Mouse (Mus musculus) intestine, postnatal 0 days (tissue): ENCODE results near the gene Gm49378. TPM values are rescaled to one million over a fixed set of nuclear protein-coding genes. Genes with fewer than 3 reads are reported as not detected.
A peak's percentile ranks its signal among the peaks of the same experiment; 100 is the strongest.

Source experiments
- ATAC-seq: fragments of 200-750 bp; cut with Nextera tagmentation; 2 replicates; pipeline ENCODE4 v1.8.0; 2017; ENCODE audit warnings: mild to moderate bottlenecking, moderate TSS enrichment, moderate library complexity
- H3K27ac ChIP-seq: fragments of 300-500 bp; sonication (generic); 2 replicates; pipeline ENCODE4 v1.5.1; 2014; ENCODE audit warnings: mild to moderate bottlenecking, low read depth, low read length, moderate library complexity
- H3K27me3 ChIP-seq: fragments of 300-500 bp; sonication (generic); replicated peaks from 2 replicates; pipeline ENCODE4 v1.6.1; 2014; ENCODE audit warnings: low read length, mixed read lengths; ENCODE audit not compliant: control insufficient read depth, insufficient read depth
- H3K36me3 ChIP-seq: fragments of 300-500 bp; sonication (generic); 2 replicates; pipeline ENCODE4 v1.6.1; 2014; ENCODE audit warnings: mild to moderate bottlenecking, moderate library complexity; ENCODE audit not compliant: control insufficient read depth, insufficient read depth
- H3K4me1 ChIP-seq: fragments of 300-500 bp; sonication (generic); replicated peaks from 2 replicates; pipeline ENCODE4 v1.6.1; 2014; ENCODE audit warnings: antibody characterized with exemption, low read length, mixed read lengths; ENCODE audit not compliant: control insufficient read depth, insufficient read depth
- H3K4me2 ChIP-seq: fragments of 300-500 bp; sonication (generic); replicated peaks from 2 replicates; pipeline ENCODE4 v1.6.1; 2014; ENCODE audit warnings: low read depth, mild to moderate bottlenecking, moderate library complexity
- H3K4me3 ChIP-seq: fragments of 300-500 bp; sonication (generic); 2 replicates; pipeline ENCODE4 v1.5.1; 2014; ENCODE audit warnings: low read depth, low read length
- H3K9ac ChIP-seq: fragments of 300-500 bp; sonication (generic); 2 replicates; pipeline ENCODE4 v1.6.1; 2014; ENCODE audit warnings: mild to moderate bottlenecking, low read depth, low read length
- H3K9me3 ChIP-seq: fragments of 300-500 bp; sonication (generic); 2 replicates; pipeline ENCODE4 v1.6.1; 2016; ENCODE audit warnings: mixed run types; ENCODE audit not compliant: control insufficient read depth
- CTCF ChIP-seq: sonication (generic); IDR thresholded peaks from 2 replicates; pipeline ENCODE4 v1.5.1; 2016; ENCODE audit warnings: low read depth, mild to moderate bottlenecking, control low read depth, antibody characterized with exemption, moderate library complexity
- WGBS: fragments of 180-500 bp; shearing (Covaris S2); extraction: QIAGEN DNeasy Blood & Tissue Kit; methylation state at CpG from one replicate; pipeline ENCODE4 v1.1.7; 2014; 5-methylcytosine and 5-hydroxymethylcytosine counted together
- polyA plus RNA-seq: library from polyadenylated mRNA; unstranded; fragments of >200 nt; fragmentation: Nextera tagmentation; extraction: Ambion mirVana; gene quantifications from 2 replicates; pipeline ENCODE4 v1.2.1, GENCODE M21; 2015

Gene Gm49378
- polyA plus RNA-seq, 1 experiment from 2014 or later: 2.3 TPM

DNA sequence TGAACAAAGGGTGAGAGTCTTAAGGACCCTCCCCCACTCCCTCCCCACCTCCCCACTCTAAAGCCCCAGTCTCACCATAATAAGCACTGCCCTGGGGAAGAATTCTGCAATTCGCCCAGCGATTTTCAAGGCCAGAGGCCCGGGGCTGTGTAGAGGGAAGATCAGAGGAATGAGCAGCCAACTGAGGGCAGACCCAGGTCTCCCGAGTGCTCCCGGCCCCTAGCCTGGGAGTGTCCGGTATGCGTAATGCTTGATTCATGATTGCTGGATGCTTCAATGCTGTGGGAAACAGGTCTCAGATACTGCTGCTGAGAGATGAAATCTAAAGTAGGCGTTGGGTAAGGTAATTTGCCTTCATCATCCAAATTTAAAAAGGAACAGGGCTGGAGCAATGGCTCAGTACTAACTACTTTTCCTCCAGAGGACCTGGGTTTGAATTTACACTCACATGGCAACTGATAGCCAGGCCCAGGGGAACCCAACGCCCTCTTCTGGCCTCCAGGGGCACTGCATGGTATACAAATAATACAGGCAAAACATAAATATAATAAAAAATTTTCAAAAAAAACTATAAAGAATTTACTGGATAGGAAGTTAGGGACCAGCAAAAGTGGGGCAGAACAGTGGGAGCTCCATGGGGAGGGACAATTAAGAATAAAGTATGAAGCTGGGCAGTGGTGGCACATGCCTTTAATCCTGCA, 55.6 kb downstream of the Gm49378 start:
- H3K9me3 ChIP-seq: no peaks in the 10 kb centered on the region
- no peak overlapping the region for H3K4me3 ChIP-seq
- H3K27ac ChIP-seq: no peak overlapping the region
- H3K4me1 ChIP-seq: 0 out of 2 replicates have a peak, but pooled peaks cover 4% of the 10 kb centered on the region
- H3K36me3 ChIP-seq: peaks cover 24% of the 10 kb centered on the region; the same call in 1 of the 2 replicates
- H3K9ac ChIP-seq: no peak overlapping the region
- peak; percentile 61 for TF ChIP-seq CTCF
- H3K27me3 ChIP-seq: no peaks in the 10 kb centered on the region
- no peak overlapping the region for H3K4me2 ChIP-seq
- WGBS: 62% methylated on average over 9 of the region's 9 CpGs
- ATAC-seq: no peak

DNA sequence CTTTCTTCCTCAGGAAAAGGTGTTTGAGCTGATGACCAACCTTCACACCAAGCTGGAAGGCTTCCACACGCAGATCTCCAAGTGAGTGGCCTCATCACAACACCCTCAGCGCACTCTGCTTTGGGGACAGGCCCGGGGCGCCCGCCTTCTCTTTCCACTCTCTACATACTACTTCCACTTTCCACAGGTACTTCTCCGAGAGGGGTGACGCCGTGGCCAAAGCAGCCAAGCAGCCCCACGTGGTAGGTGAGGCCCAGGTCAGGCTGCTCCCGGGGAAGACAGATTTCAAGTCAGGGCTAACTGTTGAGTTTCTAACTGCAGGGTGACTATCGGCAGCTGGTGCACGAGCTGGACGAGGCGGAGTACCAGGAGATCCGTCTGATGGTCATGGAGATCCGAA, 57.0 kb downstream of the Gm49378 start:
- H3K9ac ChIP-seq: no peak overlapping the region
- WGBS: 93% methylated on average over 16 of the region's 16 CpGs
- no peak overlapping the region for H3K27ac ChIP-seq
- no peak overlapping the region for H3K4me2 ChIP-seq
- no peaks in the 10 kb centered on the region for H3K27me3 ChIP-seq
- ATAC-seq: no peak
- peaks cover 20% of the 10 kb centered on the region; the same call in 1 of the 2 replicates for H3K36me3 ChIP-seq
- no peak overlapping the region for H3K4me3 ChIP-seq
- 0 out of 2 replicates have a peak, but pooled peaks cover 4% of the 10 kb centered on the region for H3K4me1 ChIP-seq
- H3K9me3 ChIP-seq: no peaks in the 10 kb centered on the region
- no peak for TF ChIP-seq CTCF

DNA sequence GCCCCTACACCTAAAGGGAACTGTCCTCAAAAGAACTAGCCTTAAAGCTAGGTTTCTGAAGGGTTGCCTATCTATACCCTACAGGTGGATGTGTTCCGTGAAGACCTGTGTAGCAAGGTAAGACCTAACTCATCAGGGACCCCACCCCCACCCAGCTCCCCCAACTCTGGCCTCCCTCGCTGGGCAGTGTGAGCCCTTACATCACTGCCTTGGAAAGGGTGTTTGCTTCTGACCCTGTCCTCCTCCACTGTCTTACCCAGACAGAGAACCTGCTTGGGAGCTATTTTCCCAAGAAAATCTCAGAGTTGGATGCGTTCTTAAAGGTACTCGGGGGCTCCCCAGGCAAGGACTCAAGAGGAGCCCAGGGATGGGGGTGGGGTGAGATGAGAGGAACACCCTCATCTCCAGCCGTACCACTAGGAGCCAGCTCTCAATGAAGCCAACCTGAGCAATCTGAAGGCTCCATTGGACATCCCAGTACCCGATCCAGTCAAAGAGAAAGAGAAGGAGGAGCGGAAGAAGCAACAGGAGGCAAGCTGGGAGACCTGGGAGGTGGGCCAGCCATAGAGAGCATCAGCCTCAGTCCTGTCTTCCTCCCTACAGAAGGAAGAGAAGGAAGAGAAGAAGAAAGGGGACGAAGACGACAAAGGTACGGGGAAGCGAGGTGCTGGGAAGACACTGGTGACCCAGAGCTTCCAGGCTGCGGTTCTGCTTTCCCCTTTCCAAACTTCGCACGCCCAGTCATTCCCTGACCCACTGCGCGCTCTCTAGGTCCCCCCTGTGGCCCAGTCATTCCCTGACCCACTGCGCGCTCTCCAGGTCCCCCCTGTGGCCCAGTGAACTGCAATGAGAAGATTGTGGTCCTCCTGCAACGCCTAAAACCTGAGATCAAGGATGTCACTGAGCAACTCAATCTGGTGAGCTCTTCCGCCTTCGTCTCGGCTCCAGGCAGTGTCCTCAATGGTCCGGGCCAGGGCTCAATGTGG, 57.9 kb downstream of the Gm49378 start:
- 89% methylated on average over 23 of the region's 23 CpGs for WGBS
- Histone ChIP-seq H3K9me3 (no peaks in the 10 kb centered on the region), H3K9ac (no peak overlapping the region), H3K36me3 (peaks cover 20% of the 10 kb centered on the region; the same call in 1 of the 2 replicates), H3K4me3 (no peak overlapping the region), H3K27ac (no peak overlapping the region), H3K4me2 (0 out of 2 replicates have a peak overlapping the region, but pooled peaks have one; percentile 81), H3K27me3 (no peaks in the 10 kb centered on the region), H3K4me1 (0 out of 2 replicates have a peak, but pooled peaks cover 4% of the 10 kb centered on the region)
- TF ChIP-seq CTCF: no peak
- ATAC-seq: no peak

Other genes starting within 250 kb of the Gm49378 start
- gene Dhrs4, start 159.1 kb downstream of the Gm49378 start, polyA plus RNA-seq: 130 and 133 TPM in 2 replicates
- gene Carmil3, start 147.2 kb downstream of the Gm49378 start, polyA plus RNA-seq: 0.52 and 0.61 TPM in 2 replicates
- 0.24 and 0.39 TPM in 2 replicates for gene Cpne6, start 127.5 kb downstream of the Gm49378 start, polyA plus RNA-seq
- gene Nrl, start 112.9 kb downstream of the Gm49378 start, polyA plus RNA-seq: not detected in 2 replicates
- gene Pck2, start 97.6 kb downstream of the Gm49378 start, polyA plus RNA-seq: 16.7 and 17.6 TPM in 2 replicates
- 67.0 and 74.7 TPM in 2 replicates for gene Dcaf11, start 77.9 kb downstream of the Gm49378 start, polyA plus RNA-seq
- 1.2 and 1.8 TPM in 2 replicates for gene A730061H03Rik, start 77.5 kb downstream of the Gm49378 start, polyA plus RNA-seq
- gene Fitm1, start 62.3 kb downstream of the Gm49378 start, polyA plus RNA-seq: 0.48 and 0.52 TPM in 2 replicates
- gene Psme1, start 59.8 kb downstream of the Gm49378 start, polyA plus RNA-seq: 283 and 287 TPM in 2 replicates
- gene Emc9, start 52.6 kb downstream of the Gm49378 start, polyA plus RNA-seq: 21.6 TPM in 2 replicates
- 481 and 514 TPM in 2 replicates for gene Psme2, start 46.8 kb downstream of the Gm49378 start, polyA plus RNA-seq
- 18.2 and 24.0 TPM in 2 replicates for gene Rnf31, start 46.2 kb downstream of the Gm49378 start, polyA plus RNA-seq
- gene Irf9, start 34.3 kb downstream of the Gm49378 start, polyA plus RNA-seq: 44.7 and 46.9 TPM in 2 replicates
- 29.8 and 30.1 TPM in 2 replicates for gene Rec8, start 19.9 kb downstream of the Gm49378 start, polyA plus RNA-seq
- 28.0 and 29.8 TPM in 2 replicates for gene Ipo4, start 1.9 kb downstream of the Gm49378 start, polyA plus RNA-seq
- 94.6 and 95.9 TPM in 2 replicates for gene Tm9sf1, start 5.9 kb upstream of the Gm49378 start, polyA plus RNA-seq
- 0.65 and 0.69 TPM in 2 replicates for gene Tssk4, start 12.3 kb upstream of the Gm49378 start, polyA plus RNA-seq
- gene Mdp1, start 22.6 kb upstream of the Gm49378 start, polyA plus RNA-seq: 85.1 and 94.0 TPM in 2 replicates
- gene Gmpr2, start 34.0 kb upstream of the Gm49378 start, polyA plus RNA-seq: 21.3 and 24.4 TPM in 2 replicates
- 385 and 387 TPM in 2 replicates for gene Nedd8, start 34.2 kb upstream of the Gm49378 start, polyA plus RNA-seq
- gene Tinf2, start 43.9 kb upstream of the Gm49378 start, polyA plus RNA-seq: 20.6 and 21.9 TPM in 2 replicates
- 1.1 and 1.3 TPM in 2 replicates for gene Tgm1, start 76.0 kb upstream of the Gm49378 start, polyA plus RNA-seq
- gene Rabggta, start 84.4 kb upstream of the Gm49378 start, polyA plus RNA-seq: 24.0 and 25.6 TPM in 2 replicates
- 466 and 476 TPM in 2 replicates for gene Dhrs1, start 107.8 kb upstream of the Gm49378 start, polyA plus RNA-seq
- 14.4 and 14.9 TPM in 2 replicates for gene Nop9, start 107.8 kb upstream of the Gm49378 start, polyA plus RNA-seq
- gene Cideb, start 120.6 kb upstream of the Gm49378 start, polyA plus RNA-seq: 366 and 385 TPM in 2 replicates
- gene Ltb4r2, start 123.5 kb upstream of the Gm49378 start, polyA plus RNA-seq: 6.7 and 9.0 TPM in 2 replicates
- gene Ltb4r1, start 128.1 kb upstream of the Gm49378 start, polyA plus RNA-seq: 3.8 and 4.1 TPM in 2 replicates
- gene Adcy4, start 146.2 kb upstream of the Gm49378 start, polyA plus RNA-seq: 3.5 and 4.3 TPM in 2 replicates
- 39.2 and 47.3 TPM in 2 replicates for gene Ripk3, start 151.0 kb upstream of the Gm49378 start, polyA plus RNA-seq
- 5.9 and 6.1 TPM in 2 replicates for gene Nfatc4, start 185.2 kb upstream of the Gm49378 start, polyA plus RNA-seq
- 2.2 and 2.5 TPM in 2 replicates for gene Nynrin, start 216.1 kb upstream of the Gm49378 start, polyA plus RNA-seq
- gene Cbln3, start 246.5 kb upstream of the Gm49378 start, polyA plus RNA-seq: 0.16 and 0.26 TPM in 2 replicates
- 5.1 and 6.3 TPM in 2 replicates for gene Khnyn, start 247.1 kb upstream of the Gm49378 start, polyA plus RNA-seq